Mouse (Mus musculus): ENCODE data around the gene Ccdc87. TPM values are rescaled to one million over a fixed set of nuclear protein-coding genes. Genes with fewer than 3 reads are reported as not detected.
A peak's percentile ranks its signal among the peaks of the same experiment; 100 is the strongest.

Ccdc87 gene
- total RNA-seq, 2 experiments from 2014 or later = not detected

GRCm38 (mm10) chr19:4879324-4879703 is 40.1 kb downstream of the Ccdc87 start:
- ATAC-seq (replicated peaks; ENCODE audit: low FRiP score, poor library complexity, severe bottlenecking) = no peak

- ATAC-seq (replicated peaks; ENCODE audit: low FRiP score, poor library complexity, severe bottlenecking) = peak; percentile 82
These were observed 44.8 kb downstream of the Ccdc87 start for GRCm38 (mm10) chr19:4883961-4884360.

GRCm38 (mm10) chr19:4889791-4890190 is 50.6 kb downstream of the Ccdc87 start:
- no peak for ATAC-seq (replicated peaks; ENCODE audit: low FRiP score, poor library complexity, severe bottlenecking)

GRCm38 (mm10) chr19:4891798-4892197 is 52.6 kb downstream of the Ccdc87 start:
- ATAC-seq (replicated peaks; ENCODE audit: low FRiP score, poor library complexity, severe bottlenecking) = peak; percentile 85

Other genes with a start within 250 kb of the Ccdc87 start
- gene Lrfn4, start 223.7 kb upstream of the Ccdc87 start, total RNA-seq (2015; ENCODE audit: low replicate concordance) = 0.38 and 0.63 TPM in 2 replicates
- gene Lrfn4, start 223.7 kb upstream of the Ccdc87 start, total RNA-seq (2017; ENCODE audit: low replicate concordance) = not detected in 2 replicates
- gene Rce1, start 213.7 kb upstream of the Ccdc87 start, total RNA-seq (2015; ENCODE audit: low replicate concordance) = 10.9 and 17.3 TPM in 2 replicates
- 2.9 and 10.6 TPM in 2 replicates for gene Rce1, start 213.7 kb upstream of the Ccdc87 start, total RNA-seq (2017; ENCODE audit: low replicate concordance)
- gene Gm960, start 140.7 kb upstream of the Ccdc87 start, total RNA-seq (2015; ENCODE audit: low replicate concordance) = not detected in 2 replicates
- 0.56 TPM in 1 of 2 replicates, not detected in the other for gene Gm960, start 140.7 kb upstream of the Ccdc87 start, total RNA-seq (2017; ENCODE audit: low replicate concordance)
- not detected in 2 replicates for gene Sptbn2, start 128.2 kb upstream of the Ccdc87 start, total RNA-seq (2015; ENCODE audit: low replicate concordance)
- gene Sptbn2, start 128.2 kb upstream of the Ccdc87 start, total RNA-seq (2017; ENCODE audit: low replicate concordance) = not detected in 2 replicates
- 0.58 and 4.0 TPM in 2 replicates for gene Rbm4b, start 82.9 kb upstream of the Ccdc87 start, total RNA-seq (2015; ENCODE audit: low replicate concordance)
- 6.6 and 7.5 TPM in 2 replicates for gene Rbm4b, start 82.9 kb upstream of the Ccdc87 start, total RNA-seq (2017; ENCODE audit: low replicate concordance)
- 50.5 and 66.9 TPM in 2 replicates for gene Rbm4, start 45.5 kb upstream of the Ccdc87 start, total RNA-seq (2015; ENCODE audit: low replicate concordance)
- 139 and 185 TPM in 2 replicates for gene Rbm4, start 45.5 kb upstream of the Ccdc87 start, total RNA-seq (2017; ENCODE audit: low replicate concordance)
- gene Gm21992, start 27.8 kb upstream of the Ccdc87 start, total RNA-seq (2015; ENCODE audit: low replicate concordance) = 7.7 and 74.0 TPM in 2 replicates
- 20.6 and 28.2 TPM in 2 replicates for gene Gm21992, start 27.8 kb upstream of the Ccdc87 start, total RNA-seq (2017; ENCODE audit: low replicate concordance)
- 63.8 and 73.6 TPM in 2 replicates for gene Rbm14, start 27.7 kb upstream of the Ccdc87 start, total RNA-seq (2015; ENCODE audit: low replicate concordance)
- 59.4 and 71.3 TPM in 2 replicates for gene Rbm14, start 27.7 kb upstream of the Ccdc87 start, total RNA-seq (2017; ENCODE audit: low replicate concordance)
- 12.3 and 18.8 TPM in 2 replicates for gene Ccs, start within 50 bp of the Ccdc87 start, total RNA-seq (2015; ENCODE audit: low replicate concordance)
- 24.4 and 66.9 TPM in 2 replicates for gene Ccs, start within 50 bp of the Ccdc87 start, total RNA-seq (2017; ENCODE audit: low replicate concordance)
- 79.7 and 90.9 TPM in 2 replicates for gene Ctsf, start 15.8 kb downstream of the Ccdc87 start, total RNA-seq (2015; ENCODE audit: low replicate concordance)
- 51.5 and 94.7 TPM in 2 replicates for gene Ctsf, start 15.8 kb downstream of the Ccdc87 start, total RNA-seq (2017; ENCODE audit: low replicate concordance)
- not detected in 2 replicates for gene Actn3, start 38.5 kb downstream of the Ccdc87 start, total RNA-seq (2015; ENCODE audit: low replicate concordance)
- gene Actn3, start 38.5 kb downstream of the Ccdc87 start, total RNA-seq (2017; ENCODE audit: low replicate concordance) = 0.56 TPM in 1 of 2 replicates, not detected in the other
- 4.0 and 12.1 TPM in 2 replicates for gene Zdhhc24, start 39.3 kb downstream of the Ccdc87 start, total RNA-seq (2015; ENCODE audit: low replicate concordance)
- 9.6 and 10.5 TPM in 2 replicates for gene Zdhhc24, start 39.3 kb downstream of the Ccdc87 start, total RNA-seq (2017; ENCODE audit: low replicate concordance)
- 0.84 and 1.5 TPM in 2 replicates for gene Bbs1, start 67.3 kb downstream of the Ccdc87 start, total RNA-seq (2015; ENCODE audit: low replicate concordance)
- 0.42 and 1.2 TPM in 2 replicates for gene Bbs1, start 67.3 kb downstream of the Ccdc87 start, total RNA-seq (2017; ENCODE audit: low replicate concordance)
- 4.6 and 7.5 TPM in 2 replicates for gene Dpp3, start 88.9 kb downstream of the Ccdc87 start, total RNA-seq (2015; ENCODE audit: low replicate concordance)
- gene Dpp3, start 88.9 kb downstream of the Ccdc87 start, total RNA-seq (2017; ENCODE audit: low replicate concordance) = 6.0 and 7.3 TPM in 2 replicates
- gene Peli3, start 103.8 kb downstream of the Ccdc87 start, total RNA-seq (2015; ENCODE audit: low replicate concordance) = not detected in 2 replicates
- gene Peli3, start 103.8 kb downstream of the Ccdc87 start, total RNA-seq (2017; ENCODE audit: low replicate concordance) = not detected in 2 replicates
- 3.7 and 4.4 TPM in 2 replicates for gene Mrpl11, start 122.8 kb downstream of the Ccdc87 start, total RNA-seq (2015; ENCODE audit: low replicate concordance)
- 1.8 and 7.8 TPM in 2 replicates for gene Mrpl11, start 122.8 kb downstream of the Ccdc87 start, total RNA-seq (2017; ENCODE audit: low replicate concordance)
- gene Npas4, start 150.9 kb downstream of the Ccdc87 start, total RNA-seq (2015; ENCODE audit: low replicate concordance) = not detected in 2 replicates
- not detected in 2 replicates for gene Npas4, start 150.9 kb downstream of the Ccdc87 start, total RNA-seq (2017; ENCODE audit: low replicate concordance)
- not detected in 2 replicates for gene Slc29a2, start 184.5 kb downstream of the Ccdc87 start, total RNA-seq (2015; ENCODE audit: low replicate concordance)
- gene Slc29a2, start 184.5 kb downstream of the Ccdc87 start, total RNA-seq (2017; ENCODE audit: low replicate concordance) = not detected in 2 replicates
- 0.84 and 1.2 TPM in 2 replicates for gene B4gat1, start 199.5 kb downstream of the Ccdc87 start, total RNA-seq (2015; ENCODE audit: low replicate concordance)
- gene B4gat1, start 199.5 kb downstream of the Ccdc87 start, total RNA-seq (2017; ENCODE audit: low replicate concordance) = not detected in 2 replicates
- 0.38 TPM in 1 of 2 replicates, not detected in the other for gene AC124502.3, start 199.5 kb downstream of the Ccdc87 start, total RNA-seq (2015; ENCODE audit: low replicate concordance)
- gene AC124502.3, start 199.5 kb downstream of the Ccdc87 start, total RNA-seq (2017; ENCODE audit: low replicate concordance) = 1.7 TPM in 1 of 2 replicates, not detected in the other
- gene Brms1, start 202.0 kb downstream of the Ccdc87 start, total RNA-seq (2015; ENCODE audit: low replicate concordance) = 0.96 and 10.4 TPM in 2 replicates
- gene Brms1, start 202.0 kb downstream of the Ccdc87 start, total RNA-seq (2017; ENCODE audit: low replicate concordance) = 12.7 and 17.6 TPM in 2 replicates
- not detected in 2 replicates for gene Rin1, start 211.1 kb downstream of the Ccdc87 start, total RNA-seq (2015; ENCODE audit: low replicate concordance)
- gene Rin1, start 211.1 kb downstream of the Ccdc87 start, total RNA-seq (2017; ENCODE audit: low replicate concordance) = 0.09 TPM in 1 of 2 replicates, not detected in the other
- 0.84 TPM in 1 of 2 replicates, not detected in the other for gene Cd248, start 228.7 kb downstream of the Ccdc87 start, total RNA-seq (2015; ENCODE audit: low replicate concordance)
- 0.09 and 0.42 TPM in 2 replicates for gene Cd248, start 228.7 kb downstream of the Ccdc87 start, total RNA-seq (2017; ENCODE audit: low replicate concordance)
- not detected in 2 replicates for gene Tmem151a, start 246.2 kb downstream of the Ccdc87 start, total RNA-seq (2015; ENCODE audit: low replicate concordance)
- gene Tmem151a, start 246.2 kb downstream of the Ccdc87 start, total RNA-seq (2017; ENCODE audit: low replicate concordance) = not detected in 2 replicates
- 6.3 and 7.1 TPM in 2 replicates for gene Yif1a, start 249.2 kb downstream of the Ccdc87 start, total RNA-seq (2015; ENCODE audit: low replicate concordance)
- 1.9 and 2.5 TPM in 2 replicates for gene Yif1a, start 249.2 kb downstream of the Ccdc87 start, total RNA-seq (2017; ENCODE audit: low replicate concordance)

Measured in erythroblast, adult 5-6 weeks (primary cell).